Mouse (Mus musculus) layer of hippocampus, postnatal 10 days (tissue): ENCODE results near the gene Srrm3. TPM values are rescaled to one million over a fixed set of nuclear protein-coding genes. Genes with fewer than 3 reads are reported as not detected.

Experiments used
- DNase-seq, 2 experiments: peaks; one replicate each; pipeline ENCODE4 v3.0.0; 2021; ENCODE audit warnings: low spot score in 2 of 2
- total RNA-seq, 2 experiments: library from RNA; stranded (reverse); gene quantifications; 2 replicates each; pipeline ENCODE4 v1.2.3; 2021

Srrm3 gene
- total RNA-seq, 2 experiments from 2014 or later: 62.6 to 72.2 TPM

GRCm38 (mm10) chr5:135822316-135822944 lies 15.7 kb downstream of the Srrm3 start:
- DNase-seq: peak; percentile 20 to 23

GRCm38 (mm10) chr5:135824517-135824916 lies 17.8 kb downstream of the Srrm3 start:
- no peak for DNase-seq

- DNase-seq: no peak
Observed at GRCm38 (mm10) chr5:135826225-135826624, 19.5 kb downstream of the Srrm3 start.

GRCm38 (mm10) chr5:135829381-135829780 lies 22.7 kb downstream of the Srrm3 start:
- no peak for DNase-seq

GRCm38 (mm10) chr5:135832729-135833128 lies 26.0 kb downstream of the Srrm3 start:
- no peak for DNase-seq

- DNase-seq: peak; percentile 67 to 73
Observed at GRCm38 (mm10) chr5:135834769-135835491, 28.2 kb downstream of the Srrm3 start.

GRCm38 (mm10) chr5:135835492-135835858 lies 28.8 kb downstream of the Srrm3 start:
- no peak for DNase-seq

GRCm38 (mm10) chr5:135835981-135836380 lies 29.3 kb downstream of the Srrm3 start:
- DNase-seq: no peak

- no peak for DNase-seq
Observed at GRCm38 (mm10) chr5:135841651-135842050, 35.0 kb downstream of the Srrm3 start.

GRCm38 (mm10) chr5:135843418-135843817 lies 36.7 kb downstream of the Srrm3 start:
- no peak for DNase-seq

GRCm38 (mm10) chr5:135845676-135846320 lies 39.1 kb downstream of the Srrm3 start:
- no peak for DNase-seq

- DNase-seq: no peak
Observed at GRCm38 (mm10) chr5:135847460-135847859, 40.8 kb downstream of the Srrm3 start.

- DNase-seq: no peak
Observed at GRCm38 (mm10) chr5:135847881-135848280, 41.2 kb downstream of the Srrm3 start.

- DNase-seq: no peak
Observed at GRCm38 (mm10) chr5:135851024-135851423, 44.3 kb downstream of the Srrm3 start.

GRCm38 (mm10) chr5:135851481-135851880 lies 44.8 kb downstream of the Srrm3 start:
- no peak for DNase-seq

GRCm38 (mm10) chr5:135852421-135852820 lies 45.7 kb downstream of the Srrm3 start:
- no peak for DNase-seq

- DNase-seq: no peak
Observed at GRCm38 (mm10) chr5:135853731-135854130, 47.0 kb downstream of the Srrm3 start.

- peak; percentile 84 to 90 for DNase-seq
Observed at GRCm38 (mm10) chr5:135855156-135855555, 48.5 kb downstream of the Srrm3 start.

GRCm38 (mm10) chr5:135866662-135867061 lies 60.0 kb downstream of the Srrm3 start:
- no peak for DNase-seq

- DNase-seq: peak in 1 of 2 experiments; percentile 59
Observed at GRCm38 (mm10) chr5:135867637-135868593, 61.2 kb downstream of the Srrm3 start.

GRCm38 (mm10) chr5:135868653-135869052 lies 62.0 kb downstream of the Srrm3 start:
- no peak for DNase-seq
